Mouse (Mus musculus) R1 (cell line): ENCODE data around the gene Metap1.

ENCODE experiments used
- DNase-seq: peaks from one replicate; pipeline ENCODE4 v3.0.0-alpha.2; 2018; ENCODE audit warnings: low read depth, low spot score

Metap1 gene

DNA sequence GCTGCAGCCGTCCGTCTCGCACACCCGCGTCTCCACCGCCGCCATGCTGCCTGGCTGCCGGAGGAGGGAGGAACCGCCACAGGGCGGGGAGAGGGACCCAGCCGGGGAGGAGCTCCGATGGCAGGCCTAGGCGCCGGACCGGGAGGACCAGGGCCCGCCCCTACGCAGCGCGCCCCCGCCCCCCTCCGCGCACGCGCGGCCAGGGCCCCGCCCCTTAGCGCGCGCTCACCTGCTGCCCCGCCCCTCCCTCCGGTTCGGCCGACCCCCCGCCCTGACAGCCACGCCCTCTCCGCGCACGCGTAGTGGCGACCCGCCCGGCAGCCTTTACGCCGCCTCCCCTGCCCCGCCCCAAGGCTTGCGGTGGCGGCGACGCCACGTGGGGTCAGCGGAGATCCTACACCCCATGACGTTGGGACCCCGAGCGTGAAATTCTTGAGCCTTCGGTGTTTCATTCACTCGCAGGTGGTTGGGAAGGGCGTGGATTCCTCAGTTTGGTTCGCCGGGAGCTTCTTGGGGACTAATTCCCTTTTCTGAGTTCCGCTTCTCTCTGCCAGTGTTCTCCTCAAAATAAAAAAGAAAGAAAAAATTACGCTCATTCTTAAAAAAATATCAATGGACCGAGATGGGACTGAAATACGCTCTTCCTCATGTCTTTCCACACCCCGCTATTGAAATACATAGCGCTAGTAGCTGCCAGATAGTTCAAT, at the start of gene Metap1:
Metap1 (minus strand) TSS at position 189 of the 707 bp plus-strand sequence.
- DNase-seq = peak; percentile 91

DNA sequence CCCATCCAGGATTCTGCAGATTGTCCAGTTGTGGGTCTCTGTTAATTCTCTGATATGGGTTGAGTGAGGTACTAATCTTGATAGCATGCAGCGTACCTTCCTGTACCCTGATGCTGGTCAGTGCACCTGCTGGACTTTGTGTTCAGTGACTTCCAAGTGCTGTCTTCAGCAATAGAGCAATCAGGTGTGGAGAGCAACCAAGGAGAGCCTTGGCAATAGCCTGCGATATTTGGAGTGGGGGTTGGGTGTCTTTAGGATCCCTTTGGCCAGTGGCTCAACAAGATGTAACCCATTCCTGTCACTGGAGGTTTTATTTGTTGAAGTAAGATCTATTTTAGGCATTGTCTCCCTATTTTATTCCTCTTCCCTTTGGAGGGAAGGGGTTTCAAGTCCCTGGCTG, 46.7 kb upstream of the Metap1 start:
- no peak for DNase-seq

DNA sequence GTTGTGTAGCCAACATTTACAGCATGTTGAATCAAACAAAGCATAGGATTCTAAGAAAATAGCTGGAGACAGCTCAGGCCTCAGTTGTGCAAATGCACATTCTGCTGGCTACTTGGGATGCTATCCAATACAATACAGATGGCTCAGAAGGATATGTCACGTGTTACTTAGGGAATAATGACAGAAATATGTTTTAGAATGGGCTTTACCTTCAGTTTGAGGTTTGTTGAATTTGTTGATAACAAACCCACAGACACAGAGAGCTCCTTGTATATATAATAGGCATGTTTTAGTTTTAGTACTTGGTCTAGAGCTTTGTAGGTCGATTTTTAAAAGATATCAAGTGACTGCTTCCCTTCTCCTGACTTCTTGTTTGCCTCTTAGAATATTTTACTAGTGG, 43.4 kb upstream of the Metap1 start:
- DNase-seq = no peak

DNA sequence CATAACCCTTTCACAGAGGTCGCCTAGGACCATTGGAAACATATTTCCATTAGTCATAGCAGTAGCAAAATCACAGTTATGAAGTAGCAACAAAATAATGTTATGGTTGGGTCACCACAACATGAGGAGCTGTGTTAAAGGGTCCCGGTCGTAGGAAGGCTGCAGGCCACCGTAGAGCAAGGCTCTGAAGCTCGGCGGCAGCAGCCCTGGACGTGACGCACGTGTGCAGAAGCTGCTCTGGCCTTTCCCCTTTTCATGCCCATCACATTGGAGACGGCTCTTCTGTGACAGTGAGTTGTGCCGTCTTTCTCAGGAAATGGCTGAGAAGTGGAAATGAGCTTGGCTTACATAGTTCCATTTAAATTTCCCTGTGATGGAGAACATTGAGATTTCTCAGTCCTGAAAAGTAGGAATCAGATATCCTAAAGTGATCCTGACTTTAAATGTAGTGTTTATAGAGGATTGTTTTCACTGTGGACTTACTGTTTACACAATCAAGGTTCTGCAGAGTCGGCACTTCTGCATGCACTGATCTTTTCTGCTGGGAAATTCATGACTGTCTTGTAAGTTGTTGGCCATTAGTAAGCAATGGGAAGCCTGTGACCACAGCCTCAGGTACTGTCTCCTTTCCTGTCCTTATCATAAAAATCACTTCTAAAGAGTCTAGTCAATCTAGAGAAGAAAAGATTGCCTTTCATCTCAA, 42.3 kb upstream of the Metap1 start:
- no peak for DNase-seq

DNA sequence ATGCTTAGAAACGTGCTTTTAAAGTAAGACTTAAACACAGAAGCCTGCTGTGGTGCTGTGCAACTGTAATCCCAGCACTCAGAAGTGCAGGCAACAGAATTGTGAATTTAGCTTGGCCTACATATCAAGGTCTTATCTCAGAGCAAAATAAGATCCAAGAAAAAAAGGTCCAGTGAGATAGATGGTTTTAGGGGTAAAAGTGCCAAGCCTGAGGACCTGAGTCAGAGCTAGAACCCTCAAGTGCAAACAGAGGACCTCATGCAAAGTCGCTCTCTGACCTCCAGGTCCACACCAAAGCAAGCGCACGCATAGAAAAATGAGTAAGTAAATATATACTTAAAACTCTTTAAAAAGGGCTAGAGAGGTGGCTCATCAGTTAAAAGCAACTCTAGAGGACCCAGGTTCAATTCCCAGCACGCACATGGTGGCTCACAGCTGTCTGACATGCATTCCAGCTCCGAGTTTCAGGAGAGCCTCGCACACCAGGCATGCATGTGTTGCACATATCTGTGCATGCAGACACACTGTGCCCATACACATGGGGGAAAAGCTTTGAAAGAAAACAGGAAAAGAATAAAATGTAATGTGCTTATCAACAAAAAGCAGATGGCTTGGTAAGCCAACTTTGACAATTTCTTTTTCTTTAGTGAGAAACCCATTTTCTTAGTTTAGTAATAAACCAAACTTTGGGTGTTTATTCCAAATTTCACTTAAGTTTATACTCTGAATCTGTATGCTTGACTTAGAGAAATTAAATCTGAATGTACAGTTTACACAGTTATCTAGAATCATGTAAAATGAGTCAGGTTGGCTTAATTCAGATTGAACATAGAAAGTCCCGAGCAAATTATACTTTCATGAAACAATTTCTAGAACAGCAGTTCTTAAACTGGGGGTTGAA, 41.5 kb upstream of the Metap1 start:
- DNase-seq = no peak

DNA sequence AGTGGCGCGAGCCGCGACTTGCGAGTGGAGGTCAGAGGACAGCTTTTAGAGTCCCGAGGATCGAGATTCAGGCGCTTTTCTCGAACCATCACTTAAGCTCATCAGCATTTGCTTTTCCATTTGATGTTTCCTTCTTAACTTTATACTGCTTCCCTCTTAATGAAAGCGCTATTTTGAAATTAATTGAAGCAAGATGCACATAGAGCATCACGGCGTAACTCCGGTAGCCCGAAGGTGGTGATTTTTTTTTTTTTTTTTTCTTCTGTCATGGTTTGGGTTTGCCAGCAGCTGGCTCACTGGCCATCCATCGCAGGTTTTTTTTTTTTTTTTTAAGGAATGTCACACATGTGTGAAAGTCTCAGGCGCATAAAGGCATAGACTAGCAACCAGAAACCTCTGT, 39.0 kb upstream of the Metap1 start:
- DNase-seq = no peak

DNA sequence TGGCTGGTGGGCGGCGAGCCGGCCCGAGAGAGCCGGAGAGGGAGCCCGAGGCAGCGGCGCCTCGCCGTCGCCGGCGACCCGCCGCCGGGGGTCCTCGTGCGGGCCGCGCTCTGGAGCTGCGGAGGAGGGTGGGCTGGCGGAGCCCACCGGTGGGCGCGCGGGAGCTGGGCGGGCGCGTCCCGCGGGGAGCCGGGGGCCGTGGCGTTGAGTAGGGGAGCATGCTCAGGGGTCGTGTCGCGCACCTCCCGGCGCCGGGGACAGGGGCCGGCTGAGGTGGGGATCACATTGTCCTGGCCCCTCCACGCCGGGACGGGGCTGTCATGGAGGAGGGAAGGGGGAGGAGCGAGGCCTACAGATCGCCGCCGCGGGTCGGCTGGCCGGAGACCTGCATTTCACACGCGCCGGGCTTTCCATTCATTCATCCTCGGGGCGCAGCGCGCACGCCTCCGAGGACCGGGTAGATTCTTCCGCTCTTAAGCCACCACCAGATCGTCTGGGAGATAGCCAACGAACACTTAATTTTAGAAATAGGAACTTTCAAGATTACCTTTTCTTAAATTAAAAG, 38.4 kb upstream of the Metap1 start:
- peak; percentile 83 for DNase-seq

DNA sequence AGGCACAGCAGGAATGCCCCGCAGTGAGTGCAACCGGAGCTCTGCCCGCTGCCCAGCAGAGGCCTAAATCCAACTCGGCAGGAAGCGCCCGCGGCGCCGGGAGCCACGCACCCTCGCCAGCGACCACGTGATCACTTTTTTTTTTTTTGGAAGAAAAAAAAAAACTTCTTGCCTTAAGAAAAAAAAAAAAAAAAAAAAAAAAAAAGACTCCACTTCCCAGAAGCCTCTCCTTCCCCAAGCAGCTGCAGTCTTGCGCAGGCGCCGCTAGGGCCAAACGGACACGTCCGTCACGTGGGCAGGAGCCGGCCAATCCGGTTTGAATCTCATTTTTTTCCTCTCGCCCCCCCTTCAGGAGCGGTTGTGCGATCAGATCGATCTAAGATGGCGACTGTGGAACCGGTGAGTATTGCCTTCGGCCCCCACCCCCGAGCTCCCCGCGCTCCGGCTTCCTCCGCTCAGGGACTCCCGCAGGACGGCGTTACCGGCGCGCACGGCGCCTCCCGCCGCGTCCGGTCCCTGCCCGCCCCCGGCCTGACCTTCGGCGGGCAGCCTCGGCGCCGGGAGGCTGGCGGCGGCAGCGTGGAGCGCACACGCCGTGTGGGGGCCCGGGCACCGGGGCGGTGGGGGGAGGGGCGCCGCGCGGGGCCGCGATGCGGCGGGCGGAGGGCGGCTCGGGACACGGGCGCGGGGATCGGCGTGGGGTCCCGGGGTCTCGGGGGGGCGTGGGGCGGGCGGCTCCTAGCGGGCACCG, 37.8 kb upstream of the Metap1 start:
- DNase-seq = peak; percentile 99

DNA sequence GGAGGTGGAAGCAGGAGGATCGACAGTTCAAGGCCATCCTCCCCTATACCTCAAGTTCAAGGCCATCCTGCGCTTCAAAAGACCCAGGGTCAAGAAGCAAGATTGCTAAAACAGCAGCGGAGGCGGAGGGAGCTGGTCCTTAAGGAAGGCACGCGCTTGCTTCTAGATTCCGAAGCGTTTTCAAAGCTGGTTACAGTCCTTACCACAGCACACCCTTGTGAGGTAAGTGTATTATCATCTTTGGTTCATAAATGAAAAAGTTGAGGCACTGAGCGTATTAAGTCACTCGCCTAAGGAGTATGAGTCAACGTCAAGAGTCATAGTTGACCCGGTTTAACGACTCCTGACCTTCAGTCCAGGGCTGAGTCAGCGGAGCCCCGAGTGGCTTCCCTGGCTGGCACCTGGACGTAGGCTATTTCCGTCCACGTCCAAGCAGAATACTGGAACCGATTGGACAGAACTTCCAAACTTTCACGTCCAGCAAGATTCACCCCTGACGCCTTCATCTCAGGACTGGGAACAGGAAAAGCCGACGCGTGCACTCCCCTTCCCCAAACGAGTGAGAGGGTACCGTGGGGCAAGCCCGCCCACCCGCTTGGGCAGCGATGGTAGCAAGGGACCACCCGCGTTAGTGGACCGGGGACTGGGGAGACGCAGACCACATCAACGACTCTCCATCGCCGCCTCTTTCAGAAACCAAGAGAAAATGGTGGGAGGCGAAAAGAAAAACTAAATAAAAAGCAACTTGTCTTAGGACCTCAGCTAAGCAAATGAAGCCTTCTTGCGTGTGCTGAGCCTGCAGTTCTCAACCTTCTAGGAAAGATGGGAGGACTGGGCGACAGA, 37.0 kb upstream of the Metap1 start, which contains the start of gene Eif4e:
Eif4e (plus strand) TSS at position 107 of the 843 bp plus-strand sequence.
- DNase-seq = peak; percentile 60

DNA sequence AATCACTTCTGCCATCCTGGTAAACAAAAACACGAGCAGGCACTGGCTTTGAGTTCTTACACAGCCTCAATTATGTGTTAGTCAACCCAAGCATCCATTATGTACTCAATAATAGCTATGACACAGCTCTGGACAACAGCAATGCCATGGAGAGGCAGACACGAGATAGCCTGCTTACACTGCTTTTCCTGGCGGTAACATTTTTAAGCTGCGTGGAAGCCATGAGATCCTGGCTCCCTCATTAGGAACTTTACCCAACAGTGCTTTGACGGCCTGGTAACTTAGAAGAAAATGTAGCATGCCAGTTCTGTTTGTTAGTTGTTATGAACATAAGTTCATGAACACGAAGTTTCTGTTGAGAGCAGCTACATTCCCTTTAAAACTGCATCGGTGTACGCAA, 36.2 kb upstream of the Metap1 start:
- no peak for DNase-seq

DNA sequence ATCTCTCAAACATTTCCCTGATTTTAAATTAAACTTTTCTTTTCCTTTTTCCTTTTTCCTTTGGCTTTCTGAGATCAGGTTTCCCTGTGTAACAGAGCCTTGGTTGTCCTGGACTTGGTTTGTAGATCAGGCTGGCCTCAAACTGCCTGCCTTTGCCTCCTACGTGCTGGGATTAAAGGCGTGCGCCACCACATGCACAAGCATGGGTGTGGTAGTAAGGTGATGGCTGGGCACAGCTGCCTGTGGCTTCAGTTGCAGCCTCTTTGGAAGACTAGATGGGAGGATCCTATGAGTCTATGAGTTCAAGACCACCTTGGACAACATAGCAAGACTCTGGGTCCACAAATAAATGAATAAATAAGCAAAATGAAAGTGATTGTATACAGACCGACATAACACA, 34.6 kb upstream of the Metap1 start:
- no peak for DNase-seq

DNA sequence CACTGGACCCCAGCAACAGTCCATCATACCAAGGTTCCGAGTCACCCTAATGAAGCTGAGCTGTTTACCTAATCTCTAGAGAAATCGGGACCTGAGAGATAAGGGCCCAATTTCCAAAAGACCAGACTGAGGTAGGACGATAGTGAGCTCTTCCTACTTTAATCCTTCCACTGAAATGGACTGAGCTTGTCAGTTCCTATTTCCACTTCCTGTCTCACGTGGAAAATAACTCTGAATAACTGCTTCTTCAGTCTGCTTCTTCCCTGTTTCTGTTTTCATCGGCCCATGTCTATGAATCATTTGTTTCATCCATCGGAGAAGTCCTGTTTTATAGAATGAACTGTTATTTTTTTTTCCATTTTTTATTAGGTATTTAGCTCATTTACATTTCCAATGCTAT, 29.9 kb upstream of the Metap1 start:
- no peak for DNase-seq

DNA sequence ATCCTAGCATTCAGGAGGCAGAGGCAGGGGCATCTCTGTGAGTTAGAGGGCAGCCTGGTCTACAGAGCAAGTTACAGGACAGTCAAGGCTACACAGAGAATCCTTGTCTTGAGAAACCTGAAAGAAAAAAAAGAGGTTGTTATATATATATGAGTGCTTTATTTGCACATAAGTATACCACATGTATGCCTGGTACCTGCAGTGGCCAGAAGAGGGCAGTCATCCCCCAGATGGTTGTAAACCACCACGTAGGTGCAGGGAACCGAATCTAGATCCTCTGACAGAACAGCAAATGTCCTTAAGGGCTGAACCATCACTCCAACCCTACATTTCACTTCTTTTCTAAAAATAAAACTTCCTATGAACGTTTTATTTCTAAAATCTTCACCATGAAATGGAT, 28.6 kb upstream of the Metap1 start:
- peak; percentile 73 for DNase-seq

DNA sequence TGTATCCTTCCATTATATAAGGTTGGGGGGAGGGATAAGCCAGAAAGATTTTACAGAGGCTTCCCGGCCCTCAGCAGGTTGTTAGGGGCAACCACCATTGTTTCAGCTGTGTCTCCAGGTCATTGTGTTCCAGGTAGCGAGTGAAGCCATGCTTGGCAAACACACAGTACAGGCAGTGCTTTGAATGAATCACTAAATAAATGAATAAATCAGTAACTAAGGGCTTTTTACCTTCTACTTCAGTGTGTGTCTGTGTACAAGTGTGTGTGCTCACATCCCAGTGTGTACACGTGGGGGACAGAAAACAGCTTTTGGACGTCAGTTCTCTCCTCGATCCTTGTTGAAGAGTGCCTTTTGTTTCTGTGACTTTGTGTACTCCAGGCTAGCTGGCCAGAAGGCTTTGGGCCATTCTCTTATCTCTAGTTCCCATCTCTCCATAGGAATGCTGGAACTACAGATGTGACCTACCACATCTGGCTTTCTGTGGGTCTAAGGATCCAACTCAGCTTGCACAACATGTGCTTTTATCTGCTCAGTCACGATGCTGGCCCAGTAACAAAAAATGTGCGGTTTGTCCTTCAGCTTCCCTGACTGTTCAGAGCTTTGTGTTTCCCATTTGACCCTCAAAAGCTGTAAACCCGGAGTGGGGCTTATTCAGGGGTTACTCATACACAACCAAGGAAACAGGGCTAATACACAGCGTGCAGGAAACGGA, 26.5 kb upstream of the Metap1 start:
- peak; percentile 59 for DNase-seq

DNA sequence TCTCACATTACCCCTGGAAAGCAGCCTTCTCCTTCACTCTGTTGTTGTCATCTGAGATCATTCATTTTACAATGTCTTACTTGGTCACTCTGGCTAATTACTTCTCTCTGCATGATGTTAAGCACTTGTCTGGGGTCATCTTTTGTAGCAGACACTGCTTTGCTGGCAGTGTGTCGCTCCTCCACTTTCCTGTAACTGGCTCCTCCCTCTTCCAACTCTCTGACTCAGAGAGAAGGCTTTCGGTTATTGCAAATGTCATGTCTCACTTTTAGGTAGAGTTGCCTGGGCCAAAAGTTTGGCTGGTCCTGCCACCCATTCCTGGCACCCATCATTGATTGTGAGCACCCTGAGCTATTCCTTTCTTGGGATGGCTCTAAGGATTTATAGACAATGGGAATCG, 25.4 kb upstream of the Metap1 start:
- no peak for DNase-seq

DNA sequence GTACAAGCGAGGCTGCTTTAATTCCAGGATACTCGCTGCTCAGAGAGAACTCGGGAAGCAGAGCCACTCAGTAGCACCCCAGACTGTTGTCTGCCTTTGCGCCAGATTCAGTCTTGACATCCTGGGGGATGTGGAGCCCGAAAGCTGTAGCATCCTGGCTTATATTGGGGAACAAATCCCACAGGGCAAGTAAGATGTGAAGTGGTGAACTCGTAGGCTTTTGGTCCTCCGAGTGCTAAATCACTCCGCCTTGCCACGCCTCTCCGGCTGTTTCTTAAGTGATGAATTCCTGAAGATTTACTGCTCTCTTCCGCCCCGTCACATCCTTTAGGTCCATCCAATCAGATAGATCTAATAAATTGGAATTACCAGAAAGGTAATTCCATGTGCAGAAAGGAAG, 23.9 kb upstream of the Metap1 start:
- DNase-seq = peak; percentile 9

DNA sequence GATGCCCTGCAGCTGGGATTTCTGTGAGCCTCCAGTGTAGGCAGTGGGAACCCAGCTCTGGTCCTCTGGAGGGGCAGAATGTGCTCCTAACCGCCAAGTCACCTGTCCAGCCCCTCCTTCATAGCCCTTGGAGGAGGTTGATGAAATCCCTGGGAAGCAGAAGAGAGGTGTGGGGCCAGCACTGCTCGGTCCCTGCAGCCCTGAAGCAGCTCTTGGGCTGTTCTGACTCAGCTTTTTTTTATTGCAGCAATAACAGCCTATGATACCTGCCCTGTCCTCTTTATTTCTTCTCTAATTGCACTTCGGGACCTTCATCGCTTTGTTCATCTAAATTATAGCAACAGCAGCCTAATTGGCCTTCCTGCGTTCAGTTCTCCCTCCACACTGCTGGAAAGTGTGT, 21.2 kb upstream of the Metap1 start:
- no peak for DNase-seq

DNA sequence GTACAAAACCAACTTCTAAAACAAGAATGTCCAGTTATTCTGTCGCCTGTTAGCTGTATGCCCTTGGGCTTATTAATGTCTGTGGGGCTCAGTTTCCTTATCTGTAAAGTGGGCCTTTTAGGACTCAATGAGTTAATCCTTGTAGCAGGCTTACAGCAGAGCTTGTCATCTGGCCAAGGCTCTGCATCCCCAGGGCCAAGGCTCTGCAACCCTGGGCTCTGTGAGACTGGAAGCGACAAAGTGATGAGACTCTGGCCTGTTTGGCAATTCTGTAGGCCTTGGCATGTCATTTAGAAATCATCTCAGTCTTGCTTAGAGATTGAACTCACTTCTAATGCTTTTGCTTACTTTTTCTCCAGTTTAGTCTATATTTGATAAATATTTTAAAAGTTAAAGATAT, 20.3 kb upstream of the Metap1 start:
- no peak for DNase-seq

DNA sequence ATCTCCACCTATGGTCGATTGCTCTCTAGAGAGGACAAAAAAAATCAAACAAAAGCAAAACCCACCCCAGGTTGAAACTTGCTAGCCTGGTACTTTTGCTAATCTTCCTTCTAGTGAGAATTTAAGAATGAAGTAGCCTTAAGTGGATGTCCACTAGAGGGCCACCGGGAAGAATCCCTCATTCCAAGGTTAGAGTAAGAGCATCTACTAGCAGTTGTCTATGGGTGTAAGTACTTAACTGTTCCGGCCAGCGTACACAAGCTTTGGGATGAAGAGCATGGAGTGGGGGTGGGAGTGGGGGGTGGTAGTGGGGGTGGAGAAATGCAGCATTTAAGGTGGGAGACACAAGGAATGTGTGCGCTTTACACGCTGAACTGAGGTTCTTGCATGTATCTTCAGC, 17.4 kb upstream of the Metap1 start:
- DNase-seq = peak; percentile 46

DNA sequence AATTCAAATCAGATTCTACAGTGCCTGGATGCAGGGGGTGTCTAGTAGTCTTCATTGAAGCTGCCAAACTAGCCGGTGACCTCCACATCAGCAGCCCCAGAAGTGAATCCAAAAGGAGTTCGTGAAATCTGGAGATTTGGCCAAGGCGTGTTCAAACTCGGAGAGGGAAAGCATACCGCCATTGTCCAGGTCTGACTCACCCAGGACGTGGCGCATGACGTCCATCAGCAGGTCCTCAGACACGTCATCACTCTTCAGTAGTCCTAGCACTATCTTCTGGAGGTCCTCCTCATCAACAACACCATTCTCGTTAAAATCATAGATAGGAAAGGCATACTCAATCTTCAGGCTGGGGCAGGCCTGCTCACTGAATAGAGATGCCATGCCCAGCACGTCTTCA, 14.4 kb upstream of the Metap1 start:
- no peak for DNase-seq
